In the genomic region with DNA sequence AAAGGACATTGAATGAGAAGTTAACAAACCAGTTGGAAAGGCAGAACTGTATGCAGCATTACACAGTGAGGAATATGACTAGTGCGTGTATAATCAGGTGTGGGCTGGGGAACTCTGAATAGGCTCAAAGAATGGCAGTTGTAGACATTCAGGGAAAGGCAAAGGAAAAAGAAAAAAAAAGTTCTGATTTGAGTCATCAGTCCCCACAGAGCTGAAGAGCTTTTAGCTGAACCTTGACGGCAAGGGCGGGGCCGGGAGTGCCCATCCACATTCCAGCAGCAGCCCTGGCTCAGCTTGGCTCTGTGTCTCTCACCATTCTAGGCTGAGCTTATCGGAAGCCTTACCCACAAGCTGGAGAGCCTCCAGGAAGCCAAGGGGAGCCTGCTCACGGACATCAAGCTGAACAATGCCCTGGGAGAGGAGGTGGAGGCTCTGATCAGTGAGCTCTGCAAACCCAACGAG, we compare ENCODE assay signal across 9 mouse cellular contexts.
DNase-seq lines count a peak whose midpoint lies in the region; ATAC-seq and TF ChIP-seq lines count a peak whose summit lies in the region.
"Had no signal": no experiment of that assay in that cellular context is flagged by ENCODE, and none has a peak within 500 bp of the region (broad histone marks: within the 10 kb centered on the region; RNA-seq: fewer than 3 reads in every experiment).

No protein-coding gene starts in this region.

- no peaks in the 10 kb centered on the region for H3K27me3 ChIP-seq in Patski
- H3K27me3 ChIP-seq in heart, embryonic 12.5 days (replicated peaks) = no peaks in the 10 kb centered on the region
- H3K27me3 ChIP-seq in lung, embryonic 16.5 days (ENCODE audit: control insufficient read depth, insufficient read depth, low read depth, low read length) = no peaks in the 10 kb centered on the region
- H3K27me3 ChIP-seq in forebrain, postnatal 0 days (ENCODE audit: insufficient read depth, low read length) = no peaks in the 10 kb centered on the region
- H3K27me3 ChIP-seq in liver, embryonic 12.5 days (replicated peaks) = peaks cover 7% of the 10 kb centered on the region; the same call in 1 of the 2 replicates
- H3K27me3 ChIP-seq: hindbrain, embryonic 15.5 days had no signal

- peak overlapping the region; percentile 14; the same call in 1 of the 2 replicates for H3K4me2 ChIP-seq in heart, embryonic 12.5 days
- peak overlapping the region; percentile 31; the same call in 1 of the 2 replicates for H3K4me2 ChIP-seq in lung, embryonic 16.5 days (ENCODE audit: low read depth, low read length)
- no peak overlapping the region for H3K4me2 ChIP-seq in forebrain, postnatal 0 days (ENCODE audit: low read depth)
- H3K4me2 ChIP-seq in liver, embryonic 12.5 days = no peak overlapping the region
- H3K4me2 ChIP-seq: hindbrain, embryonic 15.5 days had no signal

- peak; percentile 82 for DNase-seq in 3T3-L1 (ENCODE audit: low read depth, low spot score)
- DNase-seq in Patski (ENCODE audit: low read depth, low spot score) = peak; percentile 71
- no peak for DNase-seq in c-Kit-positive CD71-positive TER-119-positive erythroid progenitor cells, embryonic 14.5 days (ENCODE audit: low spot score)
- no peak for DNase-seq in forebrain, postnatal 0 days
- no peak for DNase-seq in right cerebral cortex, postnatal 4 days

- peaks cover 69% of the 10 kb centered on the region for H3K36me3 ChIP-seq in heart, embryonic 12.5 days
- H3K36me3 ChIP-seq in lung, embryonic 16.5 days (ENCODE audit: control insufficient read depth, insufficient read depth, low read length) = peaks cover 8% of the 10 kb centered on the region; the same call in 1 of the 2 replicates
- no peaks in the 10 kb centered on the region for H3K36me3 ChIP-seq in forebrain, postnatal 0 days (ENCODE audit: insufficient read depth)
- H3K36me3 ChIP-seq in liver, embryonic 12.5 days = 0 out of 2 replicates have a peak, but pooled peaks cover 3% of the 10 kb centered on the region
- H3K36me3 ChIP-seq: hindbrain, embryonic 15.5 days had no signal

- H3K9me3 ChIP-seq in heart, embryonic 12.5 days (replicated peaks) = no peaks in the 10 kb centered on the region
- H3K9me3 ChIP-seq in lung, embryonic 16.5 days (ENCODE audit: control insufficient read depth, low read length) = no peaks in the 10 kb centered on the region
- no peaks in the 10 kb centered on the region for H3K9me3 ChIP-seq in forebrain, postnatal 0 days (ENCODE audit: low read length)
- no peaks in the 10 kb centered on the region for H3K9me3 ChIP-seq in liver, embryonic 12.5 days (replicated peaks)
- H3K9me3 ChIP-seq: hindbrain, embryonic 15.5 days had no signal

- POLR2A ChIA-PET in Patski (lab: Charles Lee) = interaction anchor here (1.7 kb wide), 1 partner anchor 8 kb away, joined by 7 read pairs; no protein-coding TSS in a partner anchor

- CTCF ChIA-PET in Patski (lab: Charles Lee) = interaction anchor here (0.9 to 4.0 kb wide), 5 partner anchors 8 to 456 kb away, joined by 3 to 20 read pairs (median 3); partner anchors contain the start of gene Scarb2

- peak; percentile 61 for ATAC-seq in Patski
- no peak; the same call in 1 of the 2 replicates for ATAC-seq in heart, embryonic 12.5 days (ENCODE audit: insufficient number of reproducible peaks, low FRiP score)
- ATAC-seq in lung, embryonic 16.5 days (ENCODE audit: low read depth) = peak; percentile 90
- ATAC-seq in forebrain, postnatal 0 days = no peak
- no peak for ATAC-seq in liver, embryonic 12.5 days

- in situ Hi-C loops in Patski (cut with MboI; ENCODE audit: low pct_unique_long_range_greater_than_20kb) = no loop called here

- 0 out of 2 replicates have a peak overlapping the region, but pooled peaks have one; percentile 40 for H3K9ac ChIP-seq in heart, embryonic 12.5 days
- H3K9ac ChIP-seq in lung, embryonic 16.5 days (ENCODE audit: low read length) = no peak overlapping the region
- no peak overlapping the region for H3K9ac ChIP-seq in forebrain, postnatal 0 days
- H3K9ac ChIP-seq in liver, embryonic 12.5 days = no peak overlapping the region
- H3K9ac ChIP-seq: hindbrain, embryonic 15.5 days had no signal

- H3K27ac ChIP-seq in heart, embryonic 12.5 days (ENCODE audit: poor library complexity, severe bottlenecking) = peak overlapping the region; percentile 78
- H3K27ac ChIP-seq in lung, embryonic 16.5 days (ENCODE audit: low read length) = peak overlapping the region; percentile 84
- no peak overlapping the region for H3K27ac ChIP-seq in forebrain, postnatal 0 days (ENCODE audit: low read depth, low read length)
- no peak overlapping the region for H3K27ac ChIP-seq in liver, embryonic 12.5 days
- H3K27ac ChIP-seq: hindbrain, embryonic 15.5 days had no signal

- TF ChIP-seq CTCF in Patski (IDR thresholded peaks at IDR 0.05) = no peak
- TF ChIP-seq CTCF in forebrain, postnatal 0 days (IDR thresholded peaks at IDR 0.05; ENCODE audit: low read depth) = no peak

- H3K4me1 ChIP-seq in heart, embryonic 12.5 days (replicated peaks) = peaks cover 62% of the 10 kb centered on the region
- H3K4me1 ChIP-seq in lung, embryonic 16.5 days (replicated peaks; ENCODE audit: control insufficient read depth, insufficient read depth, low read length) = peaks cover 23% of the 10 kb centered on the region
- no peaks in the 10 kb centered on the region; the same call in 1 of the 2 replicates for H3K4me1 ChIP-seq in forebrain, postnatal 0 days (ENCODE audit: insufficient read depth)
- no peaks in the 10 kb centered on the region for H3K4me1 ChIP-seq in liver, embryonic 12.5 days

- 39% methylated on average over 7 of the region's 7 CpGs for WGBS in heart, embryonic 12.5 days
- WGBS in lung, embryonic 16.5 days = 50% methylated on average over 7 of the region's 7 CpGs
- WGBS in forebrain, postnatal 0 days = 65% methylated on average over 7 of the region's 7 CpGs
- WGBS in liver, embryonic 12.5 days (ENCODE audit: insufficient replicate concordance) = 55% methylated on average over 7 of the region's 7 CpGs

- no peak overlapping the region for H3K4me3 ChIP-seq in heart, embryonic 12.5 days
- no peak overlapping the region for H3K4me3 ChIP-seq in lung, embryonic 16.5 days (ENCODE audit: low read length)
- no peak overlapping the region for H3K4me3 ChIP-seq in forebrain, postnatal 0 days (ENCODE audit: low read depth, low read length)
- H3K4me3 ChIP-seq in liver, embryonic 12.5 days = no peak overlapping the region
- H3K4me3 ChIP-seq: hindbrain, embryonic 15.5 days had no signal

Comparison
In these comparisons a context has a peak if more than half of its experiments do, and no peak if none do; other contexts are left out.
1. DNase-seq: peak in 3T3-L1 (single experiment) and Patski (single experiment); none in c-Kit-positive CD71-positive TER-119-positive erythroid progenitor cells, embryonic 14.5 days (single experiment), forebrain, postnatal 0 days (single experiment) and right cerebral cortex, postnatal 4 days (single experiment).
2. ATAC-seq: peak in Patski (single experiment) and lung, embryonic 16.5 days (single experiment); none in heart, embryonic 12.5 days (single experiment), forebrain, postnatal 0 days (single experiment) and liver, embryonic 12.5 days (single experiment).
3. H3K27ac ChIP-seq: peak in heart, embryonic 12.5 days (single experiment) and lung, embryonic 16.5 days (single experiment); none in forebrain, postnatal 0 days (single experiment) and liver, embryonic 12.5 days (single experiment).
4. H3K4me2 ChIP-seq: peak in heart, embryonic 12.5 days (single experiment) and lung, embryonic 16.5 days (single experiment); none in forebrain, postnatal 0 days (single experiment) and liver, embryonic 12.5 days (single experiment).